Mouse (Mus musculus) activated CD4-positive, CD25-positive, alpha-beta regulatory T cell, adult 4 months (primary cell): ENCODE results near the gene Ly86. TPM values are rescaled to one million over a fixed set of nuclear protein-coding genes. Genes with fewer than 3 reads are reported as not detected.

ENCODE experiments used
- ATAC-seq: one replicate; pipeline ENCODE4 v1.8.0; 2017
- polyA plus RNA-seq, 2 experiments: library from polyadenylated mRNA; unstranded; fragments of 100-300 nt; shearing (Covaris generic); gene quantifications; one replicate each; pipeline ENCODE4 v1.2.1; 2017

Ly86 gene
- polyA plus RNA-seq, 2 experiments from 2014 or later = 3.5 to 6.3 TPM

DNA sequence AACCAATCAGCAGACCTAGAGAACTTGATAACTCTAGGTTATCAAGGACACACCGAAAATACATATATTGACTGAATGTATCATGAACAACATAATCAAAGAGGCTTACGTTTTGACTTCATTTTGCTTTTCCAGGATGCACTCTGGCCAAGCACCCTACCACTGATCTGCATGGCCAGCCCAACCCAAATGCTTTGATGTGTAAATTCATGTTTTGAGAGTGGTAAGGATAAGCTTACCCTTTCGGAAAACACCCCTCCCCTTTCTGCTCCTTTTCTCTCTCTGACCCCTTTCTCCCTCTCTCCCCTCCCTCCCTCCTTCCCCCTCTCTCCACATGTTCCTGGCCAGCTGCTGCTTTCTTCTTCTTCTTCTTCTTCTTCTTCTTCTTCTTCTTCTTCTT lies 88.1 kb downstream of the Ly86 start:
- no peak for ATAC-seq

DNA sequence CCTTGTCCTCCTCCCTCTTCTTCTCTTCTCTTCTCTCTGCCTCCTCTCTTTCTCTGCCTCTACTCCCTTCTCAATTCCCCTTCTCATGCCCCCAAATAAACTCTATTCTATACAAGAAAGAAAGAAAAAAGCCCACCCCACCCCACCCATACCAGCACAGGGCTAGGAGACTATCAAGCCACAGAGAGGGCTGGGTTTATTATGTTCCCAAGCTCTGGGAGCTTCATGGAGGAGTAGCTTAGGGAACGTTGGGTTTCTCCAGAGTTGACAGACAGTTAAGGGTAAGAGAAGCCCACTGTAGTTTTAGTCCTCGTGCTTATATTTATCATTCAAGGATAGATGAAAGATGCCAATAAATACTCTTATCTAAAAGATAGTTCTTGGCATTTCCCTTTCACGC lies 88.7 kb downstream of the Ly86 start:
- ATAC-seq = no peak

- ATAC-seq = peak; percentile 90
These were observed 89.2 kb downstream of the Ly86 start for GRCm38 (mm10) chr13:37434137-37434772.

- peak; percentile 7 for ATAC-seq
These were observed 89.8 kb downstream of the Ly86 start for GRCm38 (mm10) chr13:37434841-37435240.

DNA sequence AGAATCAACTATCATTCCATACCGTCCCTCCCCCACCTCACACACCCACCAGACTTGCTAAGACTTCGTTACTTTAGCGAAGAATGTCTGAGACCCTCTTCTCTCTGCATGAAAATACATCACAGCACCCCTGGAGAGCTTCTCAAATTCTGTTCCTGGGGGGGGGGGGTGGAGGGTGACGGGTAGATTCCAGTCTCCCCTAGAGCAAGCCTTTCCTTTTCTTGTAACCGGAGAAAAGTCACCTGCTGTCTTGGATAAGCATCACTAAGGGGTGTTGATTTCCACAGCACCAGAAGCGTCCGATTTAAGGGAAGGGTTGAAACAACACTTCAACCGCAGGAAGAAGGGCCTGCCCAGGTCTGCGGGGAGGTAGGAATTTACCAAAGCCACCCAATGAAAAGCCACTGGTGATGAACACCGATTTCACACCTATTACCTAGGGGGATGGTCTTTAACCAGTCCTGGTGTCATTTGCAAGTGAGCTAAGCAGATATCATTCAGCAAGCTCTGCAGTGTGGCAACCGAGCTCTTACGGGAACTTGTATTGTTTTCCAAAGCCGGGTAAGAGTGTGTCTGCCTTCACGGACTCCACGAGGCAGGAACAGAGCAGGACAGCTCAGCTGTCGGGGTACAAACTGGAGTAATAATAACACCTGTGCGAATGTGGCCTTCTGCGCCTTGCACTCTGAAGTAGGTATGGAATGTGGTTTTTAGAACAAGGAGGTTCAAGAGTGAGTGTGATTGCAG lies 91.4 kb downstream of the Ly86 start:
- ATAC-seq = no peak

DNA sequence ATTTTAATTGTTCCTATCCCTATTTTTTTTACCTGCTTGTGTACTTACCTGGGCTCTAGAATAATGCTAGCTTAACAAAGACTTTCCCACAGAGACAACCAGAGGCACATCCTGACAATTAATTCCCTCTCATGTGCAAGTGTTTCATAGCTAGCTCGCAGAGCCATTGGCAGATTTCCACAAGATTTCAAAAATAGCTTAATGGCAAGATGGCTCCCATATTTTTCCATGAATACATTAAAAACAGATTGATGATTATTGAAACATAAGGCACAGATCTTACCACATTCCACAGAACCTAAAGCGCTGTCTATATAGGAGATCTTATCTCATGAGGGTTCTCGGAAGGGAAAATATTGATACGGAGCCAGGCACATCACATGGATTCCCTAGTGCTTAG lies 93.8 kb downstream of the Ly86 start:
- ATAC-seq = no peak

DNA sequence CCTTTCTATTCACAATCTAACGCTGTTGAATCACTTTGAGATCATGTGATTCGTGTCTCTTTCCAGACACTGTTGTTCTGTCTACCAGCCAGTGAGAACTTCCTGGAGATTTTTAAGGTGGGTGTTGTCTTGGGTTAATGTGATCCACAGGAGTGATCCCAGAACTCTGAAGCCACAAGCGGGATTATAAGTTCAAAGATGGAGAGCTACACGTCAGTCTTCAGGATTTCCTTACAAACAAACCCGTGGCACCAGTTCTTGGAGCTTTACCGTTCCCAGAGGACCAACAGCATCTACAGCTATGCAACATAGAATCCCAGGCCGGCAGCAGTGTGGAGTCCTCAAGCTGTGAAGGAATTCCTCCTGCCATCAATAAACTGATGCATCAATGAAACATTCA lies 94.5 kb downstream of the Ly86 start:
- no peak for ATAC-seq

DNA sequence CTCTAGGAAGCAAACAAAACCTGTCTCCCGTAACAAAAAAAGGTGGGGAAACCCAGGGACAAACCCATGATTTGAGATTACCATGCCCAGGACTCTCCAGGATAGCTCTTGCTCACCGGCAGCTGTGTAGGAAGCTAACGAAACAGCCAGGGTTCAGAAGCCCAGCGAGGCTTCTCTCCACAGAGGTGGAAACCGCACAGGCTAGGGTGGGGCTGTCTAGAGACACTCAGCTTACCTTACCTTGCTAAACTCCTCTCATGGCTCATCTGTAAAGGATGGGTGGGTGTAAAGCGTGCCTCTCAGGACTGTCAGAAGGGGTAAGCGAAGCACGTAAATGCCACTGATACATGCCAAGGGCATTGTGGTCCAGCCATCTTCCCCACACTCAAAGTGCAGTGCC lies 94.9 kb downstream of the Ly86 start:
- no peak for ATAC-seq

- no peak for ATAC-seq
These were observed 95.7 kb downstream of the Ly86 start for GRCm38 (mm10) chr13:37440593-37441307.

DNA sequence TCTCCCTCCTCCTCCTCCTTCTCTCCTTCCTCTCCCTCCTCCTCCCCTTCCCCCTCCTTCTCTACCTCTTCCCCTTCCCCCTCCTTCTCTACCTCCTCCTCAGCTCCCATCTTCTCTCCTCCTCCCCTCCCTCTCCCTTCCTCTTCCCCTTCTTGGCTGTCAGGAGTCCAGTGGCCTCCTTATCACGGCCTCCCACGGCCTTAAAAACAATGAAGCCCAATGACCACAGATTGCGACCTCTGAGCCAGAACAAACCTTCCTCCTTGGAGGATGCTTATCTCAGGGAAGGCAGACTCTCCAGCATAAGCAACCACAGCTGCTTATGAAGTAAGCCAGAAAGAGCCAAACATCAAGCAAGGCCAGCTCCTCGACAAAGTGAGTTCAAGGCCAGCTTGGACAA lies 97.0 kb downstream of the Ly86 start:
- no peak for ATAC-seq

DNA sequence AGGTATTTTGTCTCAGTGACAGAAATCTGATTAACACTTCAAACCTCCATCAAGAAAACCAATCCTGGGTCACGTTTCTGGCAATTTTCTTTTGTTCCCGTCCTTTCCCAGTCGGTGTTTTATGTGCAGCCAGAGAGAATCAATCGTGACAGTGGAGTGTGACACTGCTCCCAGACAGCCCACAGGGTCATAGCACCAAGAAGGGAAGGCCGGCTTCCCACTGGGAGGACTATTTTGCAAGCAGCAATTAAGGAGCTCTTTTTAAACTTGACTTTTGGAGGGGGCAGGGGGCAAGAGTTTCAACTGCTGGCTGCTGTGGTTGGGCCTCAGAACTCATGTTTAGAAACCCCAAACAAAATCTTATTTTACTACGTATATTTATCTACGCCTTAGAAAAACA lies 97.5 kb downstream of the Ly86 start:
- no peak for ATAC-seq

DNA sequence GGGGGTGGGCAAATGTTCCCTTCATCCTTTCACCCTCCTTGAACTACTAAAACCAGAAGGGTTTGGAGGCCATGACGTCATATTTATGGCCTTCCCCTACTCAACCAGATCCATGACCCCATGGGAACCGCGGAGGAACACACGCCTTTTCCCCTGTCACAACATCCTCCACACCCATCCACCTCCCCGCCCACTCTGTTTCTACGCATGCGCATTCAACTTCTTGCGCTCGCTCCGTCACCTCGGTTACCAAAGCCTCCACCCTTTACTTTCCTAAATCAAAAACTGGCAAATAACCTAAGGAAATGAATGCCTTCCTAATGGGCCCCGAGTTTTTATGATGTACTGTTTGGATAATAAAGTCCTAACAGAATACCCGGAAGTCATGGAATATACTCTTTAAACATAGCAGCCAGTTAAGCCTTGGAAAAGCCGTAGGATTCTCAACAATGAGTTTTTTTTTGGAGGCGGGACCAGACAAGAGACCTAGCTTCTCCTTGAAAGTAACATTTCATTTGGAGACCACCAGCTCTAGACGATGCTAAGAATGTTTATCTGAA lies 101.8 kb downstream of the Ly86 start:
- ATAC-seq = no peak

DNA sequence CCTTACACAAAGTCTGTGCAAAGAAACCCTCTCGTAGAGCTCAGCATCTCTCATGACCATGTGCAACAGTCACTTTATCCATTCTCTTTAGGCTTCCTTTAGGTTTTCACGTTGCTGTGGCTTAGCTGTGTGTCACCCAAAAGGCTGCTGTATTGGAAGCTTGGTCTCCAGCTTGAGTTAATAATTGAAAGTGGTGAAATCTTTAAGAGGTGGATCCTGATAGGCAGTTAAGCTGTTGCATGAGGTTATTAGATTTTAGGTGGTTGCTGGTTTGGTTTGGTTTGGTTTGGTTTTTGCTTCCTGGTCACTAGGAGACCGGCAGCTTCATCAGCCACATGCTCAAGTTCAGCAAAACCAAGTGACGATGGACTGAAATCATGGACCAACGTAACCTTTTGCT lies 106.0 kb downstream of the Ly86 start:
- no peak for ATAC-seq

- ATAC-seq = no peak
These were observed 106.5 kb downstream of the Ly86 start for GRCm38 (mm10) chr13:37451471-37451870.

DNA sequence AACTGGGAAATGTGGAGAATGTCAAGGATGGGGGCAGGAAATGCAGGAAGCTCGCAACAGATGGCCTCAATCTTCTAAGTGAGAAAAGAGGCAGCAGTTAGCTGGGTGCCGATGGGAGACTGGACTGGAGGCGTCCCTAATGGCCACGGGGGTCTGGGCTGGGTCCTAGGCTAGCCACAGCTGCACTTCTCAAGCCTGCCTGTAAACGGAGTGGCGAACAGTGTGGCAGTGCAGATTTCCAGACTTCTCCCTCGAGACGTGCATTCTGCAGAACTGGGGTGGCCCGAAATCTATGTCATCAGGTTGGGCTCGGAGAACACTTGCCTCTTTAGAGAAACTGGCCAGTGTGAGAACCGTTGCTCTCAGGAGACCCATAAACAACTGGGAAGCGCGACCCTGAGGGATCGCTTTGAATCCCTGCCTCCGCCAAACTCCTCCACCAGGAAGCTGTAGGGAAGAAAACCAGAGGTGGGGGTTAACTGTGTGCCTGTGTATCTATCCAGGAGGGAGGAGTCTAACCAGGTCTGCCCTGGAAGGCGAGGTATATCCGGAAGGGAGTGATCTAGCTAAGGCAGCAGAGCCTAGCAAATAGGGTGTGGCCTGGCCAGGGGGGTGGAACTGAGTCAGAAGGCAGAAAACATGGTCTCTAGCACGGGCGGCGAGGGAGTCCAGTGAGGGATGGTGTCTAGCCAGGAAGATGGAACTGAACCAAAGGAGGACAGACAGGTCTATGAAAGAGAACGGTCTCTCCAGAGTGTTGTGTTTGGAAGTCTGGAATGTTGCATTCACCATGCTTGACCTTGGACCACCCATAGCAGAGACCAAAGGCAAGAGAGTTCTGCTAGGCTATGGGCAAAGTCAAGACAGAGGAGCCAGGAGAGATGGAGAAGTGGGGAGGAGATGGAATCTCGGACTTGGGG lies 107.3 kb downstream of the Ly86 start:
- ATAC-seq = peak; percentile 56

- ATAC-seq = peak; percentile 76
These were observed 108.2 kb downstream of the Ly86 start for GRCm38 (mm10) chr13:37453203-37453602.

GRCm38 (mm10) chr13:37454356-37454755 lies 109.3 kb downstream of the Ly86 start:
- ATAC-seq = no peak

DNA sequence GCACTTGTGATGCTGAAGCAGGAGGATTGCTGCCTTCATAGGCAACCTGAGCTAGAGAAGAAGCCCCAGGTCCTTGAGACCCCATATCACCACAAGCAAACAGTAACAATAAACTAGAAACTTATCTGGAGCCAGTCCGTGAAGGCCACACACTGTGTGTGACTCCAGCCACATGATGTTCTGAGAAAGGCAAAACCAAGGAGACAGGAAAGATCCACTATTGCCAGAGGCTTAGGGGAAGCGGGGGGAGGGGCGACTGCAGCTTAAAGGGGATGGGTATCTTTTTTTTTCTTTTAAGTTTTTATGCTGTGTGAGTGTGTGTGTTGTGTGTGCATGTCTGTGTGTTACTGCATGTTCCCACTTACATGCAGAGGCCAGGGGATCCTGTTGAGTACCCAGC lies 110.6 kb downstream of the Ly86 start:
- no peak for ATAC-seq

GRCm38 (mm10) chr13:37457007-37457827 lies 112.2 kb downstream of the Ly86 start:
- no peak for ATAC-seq

GRCm38 (mm10) chr13:37458557-37458956 lies 113.5 kb downstream of the Ly86 start:
- no peak for ATAC-seq

- ATAC-seq = no peak
These were observed 114.0 kb downstream of the Ly86 start for GRCm38 (mm10) chr13:37459022-37459421.
